Mouse (Mus musculus) bone marrow, adult 2 months (tissue): ENCODE results near the gene Loxl4. TPM values are rescaled to one million over a fixed set of nuclear protein-coding genes. Genes with fewer than 3 reads are reported as not detected.

ENCODE experiments used
- H3K27ac ChIP-seq: fragments of 200-500 bp; 2 replicates; pipeline ENCODE4 v1.5.1; 2012; ENCODE audit warnings: low read depth, mild to moderate bottlenecking, control low read depth, inconsistent platforms, low read length; ENCODE audit not compliant: control insufficient read depth, poor library complexity, insufficient read depth
- H3K4me1 ChIP-seq: fragments of 200-500 bp; 2 replicates; pipeline ENCODE4 v1.6.1; 2011; ENCODE audit warnings: low read length; ENCODE audit not compliant: control insufficient read depth, insufficient read depth
- H3K4me3 ChIP-seq: fragments of 200-500 bp; replicated peaks from 2 replicates; pipeline ENCODE3; 2011; ENCODE audit warnings: mild to moderate bottlenecking, low read depth, low read length, control low read depth; ENCODE audit not compliant: control insufficient read depth
- CTCF ChIP-seq: fragments of 200-500 bp; IDR thresholded peaks from 2 replicates; pipeline ENCODE4 v1.5.1; 2011; ENCODE audit warnings: low read length, control low read depth; ENCODE audit not compliant: control insufficient read depth, insufficient read depth
- POLR2A ChIP-seq: fragments of 200-500 bp; IDR thresholded peaks from 2 replicates; pipeline ENCODE4 v1.6.1; 2011; ENCODE audit warnings: low read depth, mild to moderate bottlenecking, control low read depth, low read length, borderline replicate concordance; ENCODE audit not compliant: control insufficient read depth
- whole genome bisulfite sequencing: fragments of 180-500 bp; shearing (Covaris S2); methylation state at CpG from one replicate; pipeline ENCODE4 v1.1.7; 2018; 5-methylcytosine and 5-hydroxymethylcytosine counted together
- polyA plus RNA-seq: library from polyadenylated mRNA; stranded (reverse); fragments of >200 nt; gene quantifications from 2 replicates; pipeline ENCODE4 v1.2.4, GENCODE M21; 2011; ENCODE audit warnings: low replicate concordance; ENCODE audit not compliant: missing spikeins, insufficient read depth, insufficient read length

Gene Loxl4
- polyA plus RNA-seq, 1 experiment: not detected

GRCm38 (mm10) chr19:42587704-42588103, 24.9 kb downstream of the Loxl4 start:
- H3K4me1 ChIP-seq: no peaks in the 10 kb centered on the region; the same call in 1 of the 2 replicates
- TF ChIP-seq CTCF: no peak
- no peak for TF ChIP-seq POLR2A
- WGBS: 86% methylated on average over 2 of the region's 2 CpGs
- no peak overlapping the region for H3K27ac ChIP-seq
- no peak overlapping the region for H3K4me3 ChIP-seq

GRCm38 (mm10) chr19:42584188-42584587, 28.4 kb downstream of the Loxl4 start:
- TF ChIP-seq CTCF: no peak
- TF ChIP-seq POLR2A: no peak
- Histone ChIP-seq H3K27ac (no peak overlapping the region), H3K4me1 (no peaks in the 10 kb centered on the region; the same call in 1 of the 2 replicates), H3K4me3 (no peak overlapping the region)
- 86% methylated on average over 3 of the region's 3 CpGs for WGBS

- Histone ChIP-seq H3K4me3 (no peak overlapping the region), H3K27ac (no peak overlapping the region), H3K4me1 (no peaks in the 10 kb centered on the region; the same call in 1 of the 2 replicates)
- 73% methylated on average over 5 of the region's 5 CpGs for WGBS
- TF ChIP-seq POLR2A (no peak), CTCF (no peak)
These were observed 28.9 kb downstream of the Loxl4 start for GRCm38 (mm10) chr19:42583677-42584076.

- no peak for TF ChIP-seq CTCF
- TF ChIP-seq POLR2A: no peak
- 84% methylated on average over 13 of the region's 13 CpGs for WGBS
- Histone ChIP-seq H3K4me1 (no peaks in the 10 kb centered on the region; the same call in 1 of the 2 replicates), H3K4me3 (no peak overlapping the region), H3K27ac (no peak overlapping the region)
These were observed 29.7 kb downstream of the Loxl4 start for GRCm38 (mm10) chr19:42582811-42583370.

GRCm38 (mm10) chr19:42580701-42581100, 31.9 kb downstream of the Loxl4 start:
- TF ChIP-seq CTCF (no peak), POLR2A (no peak)
- Histone ChIP-seq H3K27ac (no peak overlapping the region), H3K4me1 (no peaks in the 10 kb centered on the region; the same call in 1 of the 2 replicates), H3K4me3 (no peak overlapping the region)
- WGBS: 80% methylated on average over 4 of the region's 4 CpGs

- TF ChIP-seq CTCF (no peak), POLR2A (no peak)
- 89% methylated on average over 4 of the region's 4 CpGs for WGBS
- Histone ChIP-seq H3K4me3 (no peak overlapping the region), H3K27ac (no peak overlapping the region), H3K4me1 (no peaks in the 10 kb centered on the region; the same call in 1 of the 2 replicates)
These were observed 34.0 kb downstream of the Loxl4 start for GRCm38 (mm10) chr19:42578631-42579030.

- H3K4me3 ChIP-seq: no peak overlapping the region
- WGBS: 100% methylated on average over 1 of the region's 1 CpGs
- H3K27ac ChIP-seq: no peak overlapping the region
- H3K4me1 ChIP-seq: no peaks in the 10 kb centered on the region
- TF ChIP-seq POLR2A (no peak), CTCF (no peak)
These were observed 35.8 kb downstream of the Loxl4 start for GRCm38 (mm10) chr19:42576856-42577255.

- WGBS: 64% methylated on average over 2 of the region's 2 CpGs
- H3K27ac ChIP-seq: no peak overlapping the region
- H3K4me1 ChIP-seq: no peaks in the 10 kb centered on the region
- H3K4me3 ChIP-seq: no peak overlapping the region
- TF ChIP-seq POLR2A: no peak
- no peak for TF ChIP-seq CTCF
These were observed 37.3 kb downstream of the Loxl4 start for GRCm38 (mm10) chr19:42575317-42575716.

GRCm38 (mm10) chr19:42571291-42571690, 41.3 kb downstream of the Loxl4 start:
- H3K4me3 ChIP-seq: no peak overlapping the region
- TF ChIP-seq CTCF: no peak
- no peak for TF ChIP-seq POLR2A
- H3K4me1 ChIP-seq: no peaks in the 10 kb centered on the region
- no peak overlapping the region for H3K27ac ChIP-seq
- 82% methylated on average over 4 of the region's 4 CpGs for whole genome bisulfite sequencing
